Mouse (Mus musculus): ENCODE measurements at regions not wholly inside any gene's neighbourhood (a gene's known extent, or its start where the extent isn't known, plus 50 kb on each side); places are given as distances from the start of the nearest gene placed in this dataset.
A peak's percentile ranks its signal among the peaks of the same experiment; 100 is the strongest.

GRCm38 (mm10) chr6:37618990-37619389 lies 89.0 kb downstream of the Akr1d1 start:
- ATAC-seq (ENCODE audit: extremely low read depth, insufficient number of reproducible peaks, low FRiP score, poor library complexity, severe bottlenecking) (no peak), DNase-seq (ENCODE audit: low spot score) (no peak)
- Histone ChIP-seq H3K4me3 (ENCODE audit: low read depth, low read length) (no peak overlapping the region), H3K36me3 (replicated peaks) (no peaks in the 10 kb centered on the region), H3K9me3 (replicated peaks) (no peaks in the 10 kb centered on the region), H3K27me3 (ENCODE audit: insufficient read depth, low read length) (no peaks in the 10 kb centered on the region), H3K4me1 (ENCODE audit: insufficient read depth, low read depth, low read length) (peaks cover 2% of the 10 kb centered on the region; the same call in 1 of the 2 replicates)
- TF ChIP-seq GATA2 (IDR thresholded peaks at IDR 0.05; ENCODE audit: borderline replicate concordance, low read depth, low read length) (no peak), CTCF (IDR thresholded peaks at IDR 0.05; ENCODE audit: low read depth, low read length) (no peak), GATA1 (IDR thresholded peaks at IDR 0.05; ENCODE audit: borderline replicate concordance, low read length) (no peak), POLR2AphosphoS5 (IDR thresholded peaks at IDR 0.05; ENCODE audit: insufficient replicate concordance, low read depth, low read length) (no peak), TAL1 (conservative IDR thresholded peaks at IDR 0.05; ENCODE audit: low read depth, low read length) (no peak)

GRCm38 (mm10) chr6:37621364-37622029 lies 91.5 kb downstream of the Akr1d1 start:
- Histone ChIP-seq H3K36me3 (replicated peaks) (no peaks in the 10 kb centered on the region), H3K9me3 (replicated peaks) (no peaks in the 10 kb centered on the region), H3K4me3 (ENCODE audit: low read depth, low read length) (no peak overlapping the region), H3K4me1 (ENCODE audit: insufficient read depth, low read depth, low read length) (peaks cover 2% of the 10 kb centered on the region; the same call in 1 of the 2 replicates), H3K27me3 (ENCODE audit: insufficient read depth, low read length) (no peaks in the 10 kb centered on the region)
- TF ChIP-seq GATA1 (IDR thresholded peaks at IDR 0.05; ENCODE audit: borderline replicate concordance, low read length) (no peak), CTCF (IDR thresholded peaks at IDR 0.05; ENCODE audit: low read depth, low read length) (no peak), TAL1 (conservative IDR thresholded peaks at IDR 0.05; ENCODE audit: low read depth, low read length) (no peak), POLR2AphosphoS5 (IDR thresholded peaks at IDR 0.05; ENCODE audit: insufficient replicate concordance, low read depth, low read length) (no peak), GATA2 (IDR thresholded peaks at IDR 0.05; ENCODE audit: borderline replicate concordance, low read depth, low read length) (no peak)
- ATAC-seq (ENCODE audit: extremely low read depth, insufficient number of reproducible peaks, low FRiP score, poor library complexity, severe bottlenecking), result no peak
- DNase-seq (ENCODE audit: low spot score), result no peak

GRCm38 (mm10) chr6:37622273-37622672 lies 92.3 kb downstream of the Akr1d1 start:
- Histone ChIP-seq H3K27me3 (ENCODE audit: insufficient read depth, low read length) (no peaks in the 10 kb centered on the region), H3K4me1 (ENCODE audit: insufficient read depth, low read depth, low read length) (peaks cover 2% of the 10 kb centered on the region; the same call in 1 of the 2 replicates), H3K4me3 (ENCODE audit: low read depth, low read length) (no peak overlapping the region), H3K36me3 (replicated peaks) (no peaks in the 10 kb centered on the region), H3K9me3 (replicated peaks) (no peaks in the 10 kb centered on the region)
- TF ChIP-seq GATA2 (IDR thresholded peaks at IDR 0.05; ENCODE audit: borderline replicate concordance, low read depth, low read length) (no peak), CTCF (IDR thresholded peaks at IDR 0.05; ENCODE audit: low read depth, low read length) (no peak), GATA1 (IDR thresholded peaks at IDR 0.05; ENCODE audit: borderline replicate concordance, low read length) (no peak), TAL1 (conservative IDR thresholded peaks at IDR 0.05; ENCODE audit: low read depth, low read length) (no peak), POLR2AphosphoS5 (IDR thresholded peaks at IDR 0.05; ENCODE audit: insufficient replicate concordance, low read depth, low read length) (no peak)
- ATAC-seq (ENCODE audit: extremely low read depth, insufficient number of reproducible peaks, low FRiP score, poor library complexity, severe bottlenecking) (no peak), DNase-seq (ENCODE audit: low spot score) (no peak)

GRCm38 (mm10) chr6:37627206-37627605 lies 97.2 kb downstream of the Akr1d1 start:
- Histone ChIP-seq H3K36me3 (replicated peaks) (no peaks in the 10 kb centered on the region), H3K4me1 (ENCODE audit: insufficient read depth, low read depth, low read length) (no peaks in the 10 kb centered on the region; the same call in 1 of the 2 replicates), H3K27me3 (ENCODE audit: insufficient read depth, low read length) (no peaks in the 10 kb centered on the region; the same call in 1 of the 2 replicates), H3K9me3 (replicated peaks) (no peaks in the 10 kb centered on the region), H3K4me3 (ENCODE audit: low read depth, low read length) (no peak overlapping the region)
- DNase-seq (ENCODE audit: low spot score) (no peak), ATAC-seq (ENCODE audit: extremely low read depth, insufficient number of reproducible peaks, low FRiP score, poor library complexity, severe bottlenecking) (peak; percentile 22; the same call in 1 of the 2 replicates)
- no peak for TF ChIP-seq POLR2AphosphoS5 (IDR thresholded peaks at IDR 0.05; ENCODE audit: insufficient replicate concordance, low read depth, low read length)
- no peak for TF ChIP-seq CTCF (IDR thresholded peaks at IDR 0.05; ENCODE audit: low read depth, low read length)
- TF ChIP-seq GATA2 (IDR thresholded peaks at IDR 0.05; ENCODE audit: borderline replicate concordance, low read depth, low read length), result no peak
- no peak for TF ChIP-seq TAL1 (conservative IDR thresholded peaks at IDR 0.05; ENCODE audit: low read depth, low read length)
- TF ChIP-seq GATA1 (IDR thresholded peaks at IDR 0.05; ENCODE audit: borderline replicate concordance, low read length), result no peak

- no peak for DNase-seq (ENCODE audit: low spot score)
- H3K27me3 ChIP-seq (ENCODE audit: insufficient read depth, low read length), result no peaks in the 10 kb centered on the region
- no peaks in the 10 kb centered on the region for H3K36me3 ChIP-seq (replicated peaks)
- TF ChIP-seq TAL1 (conservative IDR thresholded peaks at IDR 0.05; ENCODE audit: low read depth, low read length) (no peak), POLR2AphosphoS5 (IDR thresholded peaks at IDR 0.05; ENCODE audit: insufficient replicate concordance, low read depth, low read length) (no peak), GATA2 (IDR thresholded peaks at IDR 0.05; ENCODE audit: borderline replicate concordance, low read depth, low read length) (no peak), GATA1 (IDR thresholded peaks at IDR 0.05; ENCODE audit: borderline replicate concordance, low read length) (no peak)
- no peaks in the 10 kb centered on the region for H3K4me1 ChIP-seq (ENCODE audit: insufficient read depth, low read depth, low read length)
- ATAC-seq (ENCODE audit: extremely low read depth, insufficient number of reproducible peaks, low FRiP score, poor library complexity, severe bottlenecking), result no peak
- no peak overlapping the region for H3K4me3 ChIP-seq (ENCODE audit: low read depth, low read length)
- no peaks in the 10 kb centered on the region for H3K9me3 ChIP-seq (replicated peaks)
Observed at GRCm38 (mm10) chr6:37633948-37634347, 104.0 kb downstream of the Akr1d1 start.

- H3K4me3 ChIP-seq (ENCODE audit: low read depth, low read length), result no peak overlapping the region
- no peaks in the 10 kb centered on the region for H3K4me1 ChIP-seq (ENCODE audit: insufficient read depth, low read depth, low read length)
- TF ChIP-seq GATA2 (IDR thresholded peaks at IDR 0.05; ENCODE audit: borderline replicate concordance, low read depth, low read length), result no peak
- no peak for TF ChIP-seq POLR2AphosphoS5 (IDR thresholded peaks at IDR 0.05; ENCODE audit: insufficient replicate concordance, low read depth, low read length)
- TF ChIP-seq GATA1 (IDR thresholded peaks at IDR 0.05; ENCODE audit: borderline replicate concordance, low read length), result no peak
- TF ChIP-seq CTCF (IDR thresholded peaks at IDR 0.05; ENCODE audit: low read depth, low read length), result no peak
- TF ChIP-seq TAL1 (conservative IDR thresholded peaks at IDR 0.05; ENCODE audit: low read depth, low read length), result no peak
- H3K9me3 ChIP-seq (replicated peaks), result no peaks in the 10 kb centered on the region
- no peaks in the 10 kb centered on the region for H3K27me3 ChIP-seq (ENCODE audit: insufficient read depth, low read length)
- DNase-seq (ENCODE audit: low spot score), result no peak
- ATAC-seq (ENCODE audit: extremely low read depth, insufficient number of reproducible peaks, low FRiP score, poor library complexity, severe bottlenecking), result no peak
- no peaks in the 10 kb centered on the region for H3K36me3 ChIP-seq (replicated peaks)
Observed at GRCm38 (mm10) chr6:37642066-37642465, 112.1 kb downstream of the Akr1d1 start.
